Mouse (Mus musculus): ENCODE measurements around the gene Pole4. TPM values are rescaled to one million over a fixed set of nuclear protein-coding genes. Genes with fewer than 3 reads are reported as not detected.

The Pole4 gene
- total and polyA plus RNA-seq, 3 experiments, result 49.7 to 178 (median 79.8) TPM

- no peak for TF ChIP-seq USF1 (IDR thresholded peaks at IDR 0.05; ENCODE audit: low read depth, low read length)
- TF ChIP-seq MEF2A (IDR thresholded peaks at IDR 0.05; ENCODE audit: borderline replicate concordance, low read depth, low read length), result no peak
- no peak for TF ChIP-seq GABPA (IDR thresholded peaks at IDR 0.05; ENCODE audit: insufficient replicate concordance, low read depth, low read length)
- TF ChIP-seq HCFC1 (IDR thresholded peaks at IDR 0.05; ENCODE audit: low read depth, low read length), result no peak
- TF ChIP-seq CHD1 (IDR thresholded peaks at IDR 0.05; ENCODE audit: low read depth, low read length), result no peak
- Histone ChIP-seq H3K27me3 (replicated peaks) (peaks cover 42% of the 10 kb centered on the region), H3K4me1 (ENCODE audit: control insufficient read depth in 1 of 2, insufficient read depth in 2 of 2) (no peaks in the 10 kb centered on the region), H3K4me3 (replicated peaks in 1 of 3; ENCODE audit: low read depth in 2 of 3, low read length in 2 of 3, poor library complexity in 1 of 3) (no peak overlapping the region), H3K4me2 (ENCODE audit: insufficient read depth, low read depth, poor library complexity, severe bottlenecking) (no peak overlapping the region), H3K79me2 (replicated peaks; ENCODE audit: control insufficient read depth, extremely low read depth, insufficient read depth, poor library complexity, severe bottlenecking) (no peaks in the 10 kb centered on the region), H3K9me3 (replicated peaks; ENCODE audit: low read length) (no peaks in the 10 kb centered on the region), H3K27ac (ENCODE audit: insufficient read depth, low read depth) (no peak overlapping the region), H3K9ac (ENCODE audit: insufficient read depth, low read depth) (no peak overlapping the region), H3K36me3 (replicated peaks in 1 of 2; ENCODE audit: control insufficient read depth in 1 of 2, insufficient read depth in 1 of 2, low read length in 1 of 2) (no peaks in the 10 kb centered on the region)
- dilution Hi-C loops (cut with MboI; ENCODE audit: extremely low pct_ligation_motif_present, extremely low pct_unique_long_range_greater_than_20kb, low sequenced_read_pairs), result no loop called here
- DNase-seq (ENCODE audit: extremely low read depth), result no peak
- in situ Hi-C loops (cut with MboI; ENCODE audit: low pct_ligation_motif_present, low pct_unique_long_range_greater_than_20kb, low sequenced_read_pairs), result no loop called here
Observed at GRCm38 (mm10) chr6:82575445-82575844, 129.7 kb downstream of the Pole4 start.

Other genes starting within 250 kb of the Pole4 start
- 127 and 149 TPM in 2 replicates for gene Hk2, start 69.1 kb upstream of the Pole4 start, total RNA-seq (2012; rRNA removed)
- 56.0 and 64.2 TPM in 2 replicates for gene Hk2, start 69.1 kb upstream of the Pole4 start, total RNA-seq (2014; rRNA removed)
- 68.4 and 75.3 TPM in 2 replicates for gene Hk2, start 69.1 kb upstream of the Pole4 start, polyA plus RNA-seq (2012; ENCODE audit: insufficient read length, low read depth)
- gene Sema4f, start 234.4 kb upstream of the Pole4 start, total RNA-seq (2012; rRNA removed), result 0.04 TPM in 1 of 2 replicates, not detected in the other
- not detected in 2 replicates for gene Sema4f, start 234.4 kb upstream of the Pole4 start, total RNA-seq (2014; rRNA removed)
- not detected in 2 replicates for gene Sema4f, start 234.4 kb upstream of the Pole4 start, polyA plus RNA-seq (2012; ENCODE audit: insufficient read length, low read depth)
- gene M1ap, start 241.5 kb upstream of the Pole4 start, total RNA-seq (2012; rRNA removed), result 3.0 and 6.4 TPM in 2 replicates
- gene M1ap, start 241.5 kb upstream of the Pole4 start, total RNA-seq (2014; rRNA removed), result 1.8 and 2.4 TPM in 2 replicates
- 3.9 and 4.7 TPM in 2 replicates for gene M1ap, start 241.5 kb upstream of the Pole4 start, polyA plus RNA-seq (2012; ENCODE audit: insufficient read length, low read depth)